ENCODE assay signal across 8 mouse cellular contexts in the genomic region with DNA sequence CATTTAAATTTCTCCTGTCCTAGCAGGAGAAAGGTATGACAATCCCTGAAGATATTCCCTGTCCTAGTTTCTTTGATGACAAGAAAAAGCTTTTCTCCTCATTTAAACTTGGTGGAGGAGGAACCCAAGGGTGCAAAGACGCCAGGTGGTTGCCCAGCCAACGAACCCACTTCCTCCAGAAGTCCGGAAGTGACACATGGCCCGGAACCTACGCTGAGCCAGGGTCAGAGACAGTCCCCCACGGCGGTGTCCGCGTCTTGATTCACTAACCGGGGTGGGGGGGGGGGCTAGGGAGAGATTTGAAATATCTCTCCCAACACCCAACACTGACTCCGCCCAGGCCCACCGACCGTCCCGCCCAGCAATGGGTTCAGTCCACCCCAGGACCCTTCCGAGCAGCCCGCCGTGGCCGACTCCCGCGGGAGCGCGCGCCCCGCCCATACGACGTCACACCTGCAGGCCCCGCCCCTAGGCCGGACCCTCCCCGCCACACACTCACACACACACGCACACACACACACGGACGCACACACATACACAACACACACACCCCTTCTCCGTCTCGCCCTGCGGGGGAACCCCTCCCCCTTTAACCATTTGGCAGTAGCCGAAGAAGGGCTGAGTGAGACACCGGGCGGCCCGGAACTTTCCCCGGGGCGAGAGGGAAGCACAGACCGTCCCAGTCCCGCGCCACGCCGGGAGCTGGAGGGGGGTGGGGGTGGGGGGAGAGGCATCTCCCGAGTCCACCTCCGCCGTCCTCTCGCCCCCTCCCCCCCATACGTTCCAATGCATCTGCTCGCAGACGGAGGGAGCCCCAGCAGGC. TPM values are rescaled to one million over a fixed set of nuclear protein-coding genes. Genes with fewer than 3 reads are reported as not detected.
DNase-seq lines count a peak whose midpoint lies in the region; ATAC-seq lines count a peak whose summit lies in the region.

No protein-coding gene starts in this region.

- peak overlapping the region; percentile 71 for H3K4me2 ChIP-seq in embryonic facial prominence, embryonic 11.5 days (ENCODE audit: low read depth, low read length)
- H3K4me2 ChIP-seq in midbrain, embryonic 12.5 days (replicated peaks) = peak overlapping the region; percentile 68

- ATAC-seq in embryonic facial prominence, embryonic 11.5 days (replicated peaks; ENCODE audit: insufficient number of reproducible peaks, low FRiP score, low TSS enrichment, low read depth) = peak; percentile 65
- ATAC-seq in midbrain, embryonic 12.5 days (ENCODE audit: low FRiP score, low read depth) = peak; percentile 61

- H3K27ac ChIP-seq in embryonic facial prominence, embryonic 11.5 days (replicated peaks; ENCODE audit: low read depth, low read length) = peak overlapping the region; percentile 67
- peak overlapping the region; percentile 97 for H3K27ac ChIP-seq in limb, embryonic 10.5 days
- peak overlapping the region; percentile 91 for H3K27ac ChIP-seq in midbrain, embryonic 12.5 days (replicated peaks)

- H3K4me1 ChIP-seq in embryonic facial prominence, embryonic 11.5 days (ENCODE audit: control insufficient read depth, insufficient read depth, low read length) = no peaks in the 10 kb centered on the region
- H3K4me1 ChIP-seq in limb, embryonic 10.5 days = peaks cover 15% of the 10 kb centered on the region
- H3K4me1 ChIP-seq in midbrain, embryonic 12.5 days = 0 out of 2 replicates have a peak, but pooled peaks cover 7% of the 10 kb centered on the region

- peak overlapping the region; percentile 93 for H3K4me3 ChIP-seq in embryonic facial prominence, embryonic 11.5 days (ENCODE audit: low read depth, low read length)
- H3K4me3 ChIP-seq in limb, embryonic 10.5 days = peak overlapping the region; percentile 93
- H3K4me3 ChIP-seq in midbrain, embryonic 12.5 days = peak overlapping the region; percentile 93

- 0% methylated on average over 50 of the region's 53 CpGs for WGBS in embryonic facial prominence, embryonic 11.5 days
- WGBS in limb, embryonic 10.5 days = under 1% methylated on average over 51 of the region's 53 CpGs
- WGBS in midbrain, embryonic 12.5 days = under 1% methylated on average over 47 of the region's 53 CpGs

- DNase-seq in 3134 (ENCODE audit: extremely low read depth, insufficient read length, low spot score) = peak; percentile 88
- DNase-seq in adrenal gland, postnatal 25 days = peak; percentile 94
- DNase-seq in embryonic facial prominence, embryonic 11.5 days (ENCODE audit: low spot score) = peak; percentile 86
- peak; percentile 99 for DNase-seq in heart, adult 11 months
- peak; percentile 92 for DNase-seq in kidney, adult 18-20 months
- peak; percentile 97 for DNase-seq in limb, embryonic 10.5 days (ENCODE audit: low spot score)
- DNase-seq in skeletal muscle tissue, adult 2 months (ENCODE audit: low read depth, low spot score) = peak; percentile 72

- H3K27me3 ChIP-seq in embryonic facial prominence, embryonic 11.5 days (ENCODE audit: control insufficient read depth, insufficient read depth, low read length) = no peaks in the 10 kb centered on the region
- H3K27me3 ChIP-seq in limb, embryonic 10.5 days (ENCODE audit: low read depth, poor library complexity, severe bottlenecking) = no peaks in the 10 kb centered on the region
- no peaks in the 10 kb centered on the region for H3K27me3 ChIP-seq in midbrain, embryonic 12.5 days

- no peaks in the 10 kb centered on the region for H3K36me3 ChIP-seq in embryonic facial prominence, embryonic 11.5 days (replicated peaks; ENCODE audit: control insufficient read depth, insufficient read depth, low read depth, low read length)
- peaks cover 11% of the 10 kb centered on the region for H3K36me3 ChIP-seq in limb, embryonic 10.5 days
- peaks cover 5% of the 10 kb centered on the region for H3K36me3 ChIP-seq in midbrain, embryonic 12.5 days

- H3K9me3 ChIP-seq in embryonic facial prominence, embryonic 11.5 days (replicated peaks; ENCODE audit: control insufficient read depth, low read length) = no peaks in the 10 kb centered on the region
- no peaks in the 10 kb centered on the region for H3K9me3 ChIP-seq in limb, embryonic 10.5 days (replicated peaks)
- H3K9me3 ChIP-seq in midbrain, embryonic 12.5 days = no peaks in the 10 kb centered on the region

- H3K9ac ChIP-seq in embryonic facial prominence, embryonic 11.5 days (replicated peaks; ENCODE audit: low read length) = peak overlapping the region; percentile 81
- peak overlapping the region; percentile 89 for H3K9ac ChIP-seq in midbrain, embryonic 12.5 days (replicated peaks)

RNA-seq across cellular contexts. Expression of a gene that starts 1.8 kb away (rescaled TPM):
- 26.8 and 28.9 TPM in 2 replicates for total RNA-seq in adrenal gland, postnatal 25 days (2021)
- 14.3 and 14.4 TPM in 2 replicates for polyA plus RNA-seq in embryonic facial prominence, embryonic 11.5 days (2014; fragmentation: Nextera tagmentation; extraction: Ambion mirVana)
- polyA plus RNA-seq in limb, embryonic 10.5 days (2016; fragmentation: Nextera tagmentation; extraction: Ambion mirVana) = 12.3 and 13.1 TPM in 2 replicates
- 14.4 and 14.6 TPM in 2 replicates for polyA plus RNA-seq in midbrain, embryonic 12.5 days (2016; fragmentation: Nextera tagmentation; extraction: Ambion mirVana)

RNA-seq across cellular contexts. Expression of a gene that starts 40.2 kb away (rescaled TPM):
- total RNA-seq in adrenal gland, postnatal 25 days (2021) = 10.9 and 17.2 TPM in 2 replicates
- polyA plus RNA-seq in embryonic facial prominence, embryonic 11.5 days (2014; fragmentation: Nextera tagmentation; extraction: Ambion mirVana) = 38.2 and 38.6 TPM in 2 replicates
- polyA plus RNA-seq in limb, embryonic 10.5 days (2016; fragmentation: Nextera tagmentation; extraction: Ambion mirVana) = 31.5 and 33.6 TPM in 2 replicates
- 47.7 and 52.1 TPM in 2 replicates for polyA plus RNA-seq in midbrain, embryonic 12.5 days (2016; fragmentation: Nextera tagmentation; extraction: Ambion mirVana)

Comparison
In these comparisons a context has a peak if more than half of its experiments do, and no peak if none do; other contexts are left out.
1. Peak in every context shown above with its lines: DNase-seq, ATAC-seq, H3K4me3 ChIP-seq and H3K27ac ChIP-seq.